Mouse (Mus musculus) MEL (cell line): ENCODE measurements around the gene Fosl1. TPM values are rescaled to one million over a fixed set of nuclear protein-coding genes. Genes with fewer than 3 reads are reported as not detected.

Experiments
- DNase-seq: peaks from one replicate; pipeline ENCODE4 v3.0.0; 2011; ENCODE audit warnings: low read depth, low spot score
- H3K27ac ChIP-seq: 2 replicates; pipeline ENCODE4 v1.5.1; 2012; ENCODE audit warnings: low read depth, mild to moderate bottlenecking, control low read depth, low read length, moderate library complexity; ENCODE audit not compliant: control insufficient read depth
- H3K27me3 ChIP-seq, 2 experiments: fragments of 150-350 bp in 1 of 2; sonication (generic) in 1 of 2; 2 replicates each; pipeline ENCODE4 v1.6.1; 2012; ENCODE audit warnings: low read length in 2 of 2, mild to moderate bottlenecking in 2 of 2, improper control_type of control experiment in 1 of 2, moderate library complexity in 1 of 2; ENCODE audit not compliant: insufficient read depth in 2 of 2, control insufficient read depth in 1 of 2
- H3K36me3 ChIP-seq, 2 experiments: 2 replicates each; pipeline ENCODE4 v1.6.1; 2012 to 2014; ENCODE audit warnings: low read length in 2 of 2, improper control_type of control experiment in 1 of 2, inconsistent platforms in 1 of 2, mild to moderate bottlenecking in 1 of 2; ENCODE audit not compliant: insufficient read depth in 2 of 2, control insufficient read depth in 1 of 2
- H3K4me1 ChIP-seq, 2 experiments: fragments of 150-350 bp in 1 of 2; sonication (generic) in 1 of 2; 2 replicates each; pipeline ENCODE4 v1.6.1; 2012; ENCODE audit warnings: low read length in 2 of 2, improper control_type of control experiment in 1 of 2, mild to moderate bottlenecking in 1 of 2; ENCODE audit not compliant: insufficient read depth in 2 of 2, control insufficient read depth in 1 of 2
- H3K4me3 ChIP-seq, 2 experiments: fragments of 150-350 bp in 1 of 2; sonication (generic) in 1 of 2; 2 replicates each; pipeline ENCODE4 v1.5.1; 2012; ENCODE audit warnings: low read depth in 2 of 2, low read length in 2 of 2, mild to moderate bottlenecking in 2 of 2, moderate library complexity in 2 of 2, control low read depth in 1 of 2, improper control_type of control experiment in 1 of 2; ENCODE audit not compliant: control insufficient read depth in 1 of 2, insufficient read depth in 1 of 2
- H3K79me2 ChIP-seq: 2 replicates; pipeline ENCODE4 v1.6.1; 2012; ENCODE audit warnings: mild to moderate bottlenecking, low read length, moderate library complexity; ENCODE audit not compliant: control insufficient read depth, poor library complexity, insufficient read depth
- H3K9ac ChIP-seq: 2 replicates; pipeline ENCODE4 v1.6.1; 2012; ENCODE audit warnings: low read depth, mild to moderate bottlenecking, control low read depth, low read length, moderate library complexity; ENCODE audit not compliant: control insufficient read depth, poor library complexity, severe bottlenecking
- H3K9me3 ChIP-seq: fragments of 150-350 bp; sonication (generic); replicated peaks from 2 replicates; pipeline ENCODE4 v1.6.1; 2012; ENCODE audit warnings: mild to moderate bottlenecking, low read length, improper control_type of control experiment, moderate library complexity; ENCODE audit not compliant: insufficient read depth
- CHD1 ChIP-seq: IDR thresholded peaks from 2 replicates; pipeline ENCODE4 v1.6.1; 2012; ENCODE audit warnings: low read depth, mild to moderate bottlenecking, inconsistent platforms, low read length, improper control_type of control experiment
- ELF1 ChIP-seq: IDR thresholded peaks from 2 replicates; pipeline ENCODE4 v1.6.1; 2014; ENCODE audit warnings: low read depth, mild to moderate bottlenecking, inconsistent platforms, low read length, improper control_type of control experiment, moderate library complexity
- EP300 ChIP-seq, 2 experiments: IDR thresholded peaks; 2 replicates each; pipeline ENCODE4 v1.6.1; 2011; ENCODE audit warnings: improper control_type of control experiment in 2 of 2, low read length in 2 of 2, low read depth in 1 of 2, mild to moderate bottlenecking in 1 of 2
- HCFC1 ChIP-seq: IDR thresholded peaks from 2 replicates; pipeline ENCODE4 v1.6.1; 2012; ENCODE audit warnings: low read depth, mild to moderate bottlenecking, inconsistent platforms, low read length, improper control_type of control experiment, moderate library complexity
- KAT2A ChIP-seq: conservative IDR thresholded peaks from 2 replicates; pipeline ENCODE4 v1.6.1; 2012; ENCODE audit warnings: low read depth, low read length, improper control_type of control experiment, inconsistent platforms
- MAFK ChIP-seq: IDR thresholded peaks from 2 replicates; pipeline ENCODE4 v1.6.1; 2011; ENCODE audit warnings: low read depth, mild to moderate bottlenecking, low read length, improper control_type of control experiment, borderline replicate concordance
- MAX ChIP-seq: IDR thresholded peaks from 2 replicates; pipeline ENCODE4 v1.6.1; 2011; ENCODE audit warnings: low read length, improper control_type of control experiment
- MAZ ChIP-seq: IDR thresholded peaks from 2 replicates; pipeline ENCODE4 v1.6.1; 2012; ENCODE audit warnings: low read depth, mild to moderate bottlenecking, inconsistent platforms, low read length, improper control_type of control experiment
- MXI1 ChIP-seq: IDR thresholded peaks from 2 replicates; pipeline ENCODE4 v1.6.1; 2011; ENCODE audit warnings: mild to moderate bottlenecking, low read depth, low read length, improper control_type of control experiment
- NELFE ChIP-seq: IDR thresholded peaks from 2 replicates; pipeline ENCODE4 v1.6.1; 2011; ENCODE audit warnings: low read depth, low read length, improper control_type of control experiment
- POLR2A ChIP-seq, 2 experiments: IDR thresholded peaks; 2 replicates each; pipeline ENCODE4 v1.6.1; 2011 to 2012; ENCODE audit warnings: low read length in 2 of 2, mild to moderate bottlenecking in 2 of 2, control low read depth in 1 of 2, improper control_type of control experiment in 1 of 2, low read depth in 1 of 2, moderate library complexity in 1 of 2; ENCODE audit not compliant: control insufficient read depth in 1 of 2, insufficient read depth in 1 of 2, poor library complexity in 1 of 2
- SIN3A ChIP-seq: IDR thresholded peaks from 2 replicates; pipeline ENCODE4 v1.6.1; 2012; ENCODE audit warnings: low read length, improper control_type of control experiment, inconsistent platforms
- TAL1 ChIP-seq: IDR thresholded peaks from 2 replicates; pipeline ENCODE4 v1.6.1; 2012; ENCODE audit warnings: mild to moderate bottlenecking, inconsistent platforms, low read length, moderate library complexity, mixed read lengths
- UBTF ChIP-seq: IDR thresholded peaks from 2 replicates; pipeline ENCODE4 v1.6.1; 2012; ENCODE audit warnings: low read depth, mild to moderate bottlenecking, inconsistent platforms, low read length, improper control_type of control experiment, moderate library complexity, borderline replicate concordance; ENCODE audit not compliant: insufficient read depth
- ZKSCAN1 ChIP-seq: IDR thresholded peaks from 2 replicates; pipeline ENCODE4 v1.6.1; 2012; ENCODE audit warnings: low read depth, mild to moderate bottlenecking, inconsistent platforms, low read length, improper control_type of control experiment, moderate library complexity
- ZMIZ1 ChIP-seq: IDR thresholded peaks from 2 replicates; pipeline ENCODE4 v1.6.1; 2012; ENCODE audit warnings: low read depth, mild to moderate bottlenecking, inconsistent platforms, low read length, improper control_type of control experiment, moderate library complexity
- polyA plus RNA-seq, 2 experiments: library from polyadenylated mRNA; stranded (reverse) in 1 of 2; unstranded in 1 of 2; fragments of >175 nt in 1 of 2; fragments of >200 nt in 1 of 2; gene quantifications; 2 replicates each; pipeline versions ENCODE4 v1.2.1 to v1.2.4; 2012; ENCODE audit warnings: low replicate concordance in 2 of 2, low read depth in 1 of 2; ENCODE audit not compliant: insufficient read length in 2 of 2, insufficient read depth in 1 of 2, missing spikeins in 1 of 2
- total RNA-seq: library from RNA; depleted of rRNA; stranded (reverse); fragments of 300-350 nt; gene quantifications from 2 replicates; pipeline ENCODE4 v1.2.3, GENCODE M21; 2012

Fosl1 gene
- total and polyA plus RNA-seq, 3 experiments, result 2.0 to 3.1 TPM; not detected in 1

DNA sequence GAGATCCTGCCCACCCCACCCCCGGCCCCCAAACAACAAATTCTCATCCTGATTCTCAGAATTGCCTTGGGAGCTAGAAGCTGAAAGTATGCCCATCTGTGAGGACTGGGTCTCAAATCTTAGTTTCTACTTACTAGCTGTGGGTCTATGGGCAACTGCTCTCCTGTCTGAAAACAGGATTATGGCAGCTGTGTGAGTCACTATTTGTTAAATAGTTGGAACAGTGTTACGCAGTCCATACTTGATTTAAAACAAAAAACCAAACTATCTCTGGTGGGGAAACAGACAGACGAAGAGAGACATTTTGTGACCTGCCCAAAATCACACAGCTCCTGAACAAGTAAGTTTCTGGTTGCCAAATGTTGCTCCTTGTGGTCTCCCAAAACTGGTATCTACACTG lies 2.3 kb downstream of the Fosl1 start:
- H3K4me1 ChIP-seq, result peaks cover 0 to 25% of the 10 kb centered on the region in 2 experiments; a peak in 3 of 4 replicates
- no peak for DNase-seq
- H3K9ac ChIP-seq, result no peak overlapping the region
- H3K27me3 ChIP-seq, result no peaks in the 10 kb centered on the region
- H3K4me3 ChIP-seq, result no peak overlapping the region
- TF ChIP-seq KAT2A (no peak), TAL1 (no peak), UBTF (no peak), ZKSCAN1 (no peak), ELF1 (no peak), EP300 (IDR thresholded peaks at IDR 0.05; ENCODE audit: low read depth in 1 of 2, low read length in 2 of 2) (no peak)
- peaks cover 0 to 4% of the 10 kb centered on the region in 2 experiments; a peak in 2 of 4 replicates for H3K36me3 ChIP-seq
- peaks cover 6% of the 10 kb centered on the region; the same call in 1 of the 2 replicates for H3K79me2 ChIP-seq
- no peaks in the 10 kb centered on the region for H3K9me3 ChIP-seq
- H3K27ac ChIP-seq, result no peak overlapping the region

DNA sequence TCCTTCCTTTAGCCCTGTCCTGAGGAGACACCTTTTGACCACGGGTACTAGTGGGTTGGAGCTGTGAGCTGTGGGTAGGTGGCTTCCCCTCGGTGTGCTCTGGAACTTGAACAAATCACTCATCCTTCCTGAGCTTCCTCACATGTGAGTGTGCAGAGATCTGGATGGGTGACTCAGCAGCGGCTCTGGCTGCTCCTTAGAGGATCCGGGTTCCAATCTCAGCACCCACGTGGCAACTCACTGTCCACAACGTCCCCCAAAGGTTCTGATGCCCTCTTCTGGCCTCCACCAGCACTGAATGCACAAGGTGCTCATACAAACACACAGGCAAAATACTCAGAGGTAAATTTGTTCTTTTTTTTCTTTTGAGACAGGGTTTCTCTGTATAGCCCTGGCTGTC lies 4.4 kb downstream of the Fosl1 start:
- no peak overlapping the region for H3K9ac ChIP-seq
- no peaks in the 10 kb centered on the region for H3K27me3 ChIP-seq
- H3K79me2 ChIP-seq, result peaks cover 16% of the 10 kb centered on the region
- peaks cover 0 to 34% of the 10 kb centered on the region in 2 experiments; a peak in 3 of 4 replicates for H3K4me1 ChIP-seq
- no peak overlapping the region for H3K27ac ChIP-seq
- TF ChIP-seq UBTF (no peak), EP300 (IDR thresholded peaks at IDR 0.05; ENCODE audit: low read depth in 1 of 2, low read length in 2 of 2) (no peak), ZMIZ1 (no peak), MAX (no peak), CHD1 (no peak), SIN3A (no peak), HCFC1 (no peak), MAZ (no peak), NELFE (no peak), MAFK (no peak), MXI1 (no peak), POLR2A (IDR thresholded peaks at IDR 0.05; ENCODE audit: control insufficient read depth in 1 of 2, insufficient read depth in 1 of 2, low read depth in 1 of 2, low read length in 2 of 2, poor library complexity in 1 of 2) (no peak)
- DNase-seq, result no peak
- H3K36me3 ChIP-seq, result peaks cover 0 to 6% of the 10 kb centered on the region in 2 experiments; a peak in 2 of 4 replicates
- H3K4me3 ChIP-seq, result no peak overlapping the region
- H3K9me3 ChIP-seq, result no peaks in the 10 kb centered on the region
